Mouse (Mus musculus) ES-Bruce4 (cell line): ENCODE measurements at regions not wholly inside any gene's neighbourhood (a gene's known extent, or its start where the extent isn't known, plus 50 kb on each side); places are given as distances from the start of the nearest gene placed in this dataset.

Experiments used
- H3K27ac ChIP-seq: 2 replicates; pipeline ENCODE4 v1.5.1; 2012; ENCODE audit warnings: low read length, inconsistent platforms; ENCODE audit not compliant: insufficient read depth
- H3K27me3 ChIP-seq: 2 replicates; pipeline ENCODE4 v1.6.1; 2012; ENCODE audit warnings: mild to moderate bottlenecking, low read length, inconsistent platforms; ENCODE audit not compliant: control insufficient read depth, poor library complexity, insufficient read depth, severe bottlenecking
- H3K36me3 ChIP-seq: 2 replicates; pipeline ENCODE4 v1.6.1; 2012; ENCODE audit warnings: inconsistent platforms, mild to moderate bottlenecking, low read length, moderate library complexity; ENCODE audit not compliant: control insufficient read depth, poor library complexity, insufficient read depth, severe bottlenecking
- H3K4me1 ChIP-seq: one replicate; pipeline ENCODE4 v1.8.1; 2011; ENCODE audit warnings: low read length; ENCODE audit not compliant: control insufficient read depth, insufficient read depth
- H3K4me3 ChIP-seq: 2 replicates; pipeline ENCODE4 v1.5.1; 2011; ENCODE audit warnings: low read depth, mild to moderate bottlenecking, low read length
- H3K9ac ChIP-seq: 2 replicates; pipeline ENCODE4 v1.6.1; 2012; ENCODE audit warnings: low read depth, mild to moderate bottlenecking, inconsistent platforms; ENCODE audit not compliant: poor library complexity, severe bottlenecking
- H3K9me3 ChIP-seq: replicated peaks from 2 replicates; pipeline ENCODE4 v1.6.1; 2012; ENCODE audit warnings: mild to moderate bottlenecking, low read length, inconsistent platforms; ENCODE audit not compliant: control insufficient read depth, poor library complexity, insufficient read depth, severe bottlenecking
- CTCF ChIP-seq: IDR thresholded peaks from one replicate; pipeline ENCODE4 v1.8.1; 2011; ENCODE audit warnings: low read depth, low read length
- EP300 ChIP-seq: IDR thresholded peaks from 2 replicates; pipeline ENCODE4 v1.6.1; 2011; ENCODE audit warnings: low read depth, low read length; ENCODE audit not compliant: insufficient read depth
- POLR2A ChIP-seq: IDR thresholded peaks from one replicate; pipeline ENCODE4 v1.8.1; 2011; ENCODE audit warnings: low read length; ENCODE audit not compliant: insufficient read depth

DNA sequence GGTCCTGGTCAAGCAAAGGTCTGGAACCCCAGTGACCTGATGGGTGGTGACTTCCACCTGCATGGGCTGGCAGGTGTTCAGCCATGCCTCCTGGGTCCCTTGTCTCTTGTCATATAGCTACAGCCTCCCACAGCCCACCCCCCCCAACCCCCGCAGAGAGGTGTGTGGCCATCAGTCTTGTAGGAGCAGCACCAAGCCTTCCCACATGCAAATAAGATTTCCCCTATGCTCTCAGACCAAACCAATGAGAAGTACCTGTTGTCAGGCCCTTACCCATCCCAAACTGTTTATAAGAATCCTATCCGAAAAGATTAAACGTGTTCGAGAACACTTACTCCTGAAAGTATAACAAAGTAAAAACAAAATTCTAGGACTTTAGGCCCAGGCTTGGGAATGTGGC lies 114.8 kb upstream of the 2610301B20Rik start:
- no peaks in the 10 kb centered on the region for H3K4me1 ChIP-seq
- no peak overlapping the region for H3K4me3 ChIP-seq
- no peak overlapping the region for H3K9ac ChIP-seq
- H3K36me3 ChIP-seq = no peaks in the 10 kb centered on the region
- no peak overlapping the region for H3K27ac ChIP-seq
- no peaks in the 10 kb centered on the region; the same call in 1 of the 2 replicates for H3K27me3 ChIP-seq
- TF ChIP-seq POLR2A = no peak
- 0 out of 2 replicates have a peak, but pooled peaks cover 16% of the 10 kb centered on the region for H3K9me3 ChIP-seq

DNA sequence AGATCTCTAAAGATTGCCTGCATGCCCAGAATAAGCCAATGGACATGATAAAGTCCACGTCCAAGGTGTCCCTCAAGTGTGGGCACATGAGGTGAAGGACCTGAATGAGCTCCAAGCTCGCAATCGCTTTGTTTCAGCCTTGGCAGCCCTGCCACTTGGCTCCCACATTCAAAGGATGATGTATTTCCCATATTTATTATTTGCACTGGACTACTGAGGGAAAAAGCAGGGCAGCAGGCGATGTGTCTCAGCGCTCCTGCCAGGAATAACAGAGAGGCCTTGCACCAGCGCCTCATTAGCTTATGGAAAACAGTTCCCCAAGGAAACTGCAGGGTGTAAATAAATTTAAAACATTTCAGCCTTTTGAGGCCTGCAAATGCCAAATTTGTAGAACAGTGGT lies 106.6 kb upstream of the 2610301B20Rik start:
- Histone ChIP-seq H3K9me3 (no peaks in the 10 kb centered on the region), H3K27me3 (no peaks in the 10 kb centered on the region), H3K27ac (no peak overlapping the region), H3K4me3 (no peak overlapping the region), H3K36me3 (no peaks in the 10 kb centered on the region), H3K9ac (no peak overlapping the region), H3K4me1 (no peaks in the 10 kb centered on the region)
- TF ChIP-seq EP300 = no peak

DNA sequence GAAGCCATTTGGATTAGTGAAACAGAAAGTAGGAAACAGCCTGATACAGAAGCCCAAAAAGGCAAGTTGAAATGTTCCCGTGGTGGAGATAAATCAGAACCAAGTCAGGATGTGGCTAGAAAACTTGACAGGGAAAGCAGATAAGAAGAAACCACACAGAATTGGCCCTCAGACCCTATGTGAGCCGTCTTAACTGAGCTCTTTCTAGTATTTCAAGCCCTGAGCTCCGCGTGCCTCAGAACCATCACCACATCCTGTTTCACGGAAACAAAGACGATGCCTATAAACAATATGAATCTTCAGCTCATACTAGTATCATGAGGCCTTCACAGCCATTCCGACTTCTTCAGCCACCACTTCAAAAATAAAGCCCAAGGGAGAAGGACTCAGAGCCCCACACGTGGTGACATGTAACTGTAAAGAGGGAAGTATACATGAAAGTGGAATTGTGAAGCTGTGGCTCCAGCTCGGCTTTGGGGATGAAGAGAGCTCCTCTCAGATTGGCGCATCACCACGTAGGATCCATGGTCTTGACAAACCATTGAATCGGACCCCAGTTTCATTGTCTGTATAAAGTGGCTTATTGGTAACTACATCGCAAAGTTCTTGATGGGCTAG lies 104.2 kb upstream of the 2610301B20Rik start:
- Histone ChIP-seq H3K9me3 (no peaks in the 10 kb centered on the region), H3K4me3 (no peak overlapping the region), H3K27me3 (no peaks in the 10 kb centered on the region), H3K36me3 (no peaks in the 10 kb centered on the region), H3K4me1 (no peaks in the 10 kb centered on the region), H3K27ac (no peak overlapping the region), H3K9ac (no peak overlapping the region)
- TF ChIP-seq POLR2A = no peak
- TF ChIP-seq EP300 = no peak
- TF ChIP-seq CTCF = no peak

DNA sequence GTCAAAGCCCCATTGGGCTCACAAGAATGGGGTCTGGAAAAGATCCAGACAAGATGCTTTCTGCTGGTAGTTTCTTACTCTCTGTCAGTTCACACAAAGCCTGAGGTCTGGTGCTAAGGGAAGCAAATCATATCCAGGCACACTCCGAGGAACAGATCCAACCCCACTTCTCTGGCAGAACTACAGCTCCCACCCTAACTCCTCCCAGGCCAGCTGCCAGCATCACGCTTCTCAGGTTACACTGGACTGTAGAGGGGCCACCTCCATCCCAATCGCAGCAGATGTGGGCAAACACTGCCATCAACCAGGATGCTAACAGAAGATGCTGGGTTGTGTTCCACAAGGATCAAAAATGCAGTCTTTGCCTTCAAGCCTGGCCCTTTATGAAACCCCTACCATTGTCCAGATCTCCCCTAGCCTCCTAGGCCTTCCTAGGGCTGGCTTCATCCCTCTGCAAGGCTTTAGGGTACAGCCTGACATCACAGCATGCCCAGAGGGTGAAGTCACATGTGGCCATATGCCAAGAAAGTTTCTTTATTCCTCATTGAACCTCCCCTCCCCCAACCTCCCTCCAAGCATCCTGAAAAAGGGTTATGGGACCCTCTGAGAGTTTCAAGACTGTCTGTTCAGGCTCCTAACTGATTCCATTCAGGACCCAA lies 99.6 kb upstream of the 2610301B20Rik start:
- H3K4me3 ChIP-seq = no peak overlapping the region
- no peak for TF ChIP-seq EP300
- no peak for TF ChIP-seq POLR2A
- no peak for TF ChIP-seq CTCF
- no peaks in the 10 kb centered on the region; the same call in 1 of the 2 replicates for H3K27me3 ChIP-seq
- no peaks in the 10 kb centered on the region for H3K9me3 ChIP-seq
- H3K27ac ChIP-seq = no peak overlapping the region
- H3K4me1 ChIP-seq = no peaks in the 10 kb centered on the region
- no peaks in the 10 kb centered on the region for H3K36me3 ChIP-seq
- no peak overlapping the region for H3K9ac ChIP-seq

DNA sequence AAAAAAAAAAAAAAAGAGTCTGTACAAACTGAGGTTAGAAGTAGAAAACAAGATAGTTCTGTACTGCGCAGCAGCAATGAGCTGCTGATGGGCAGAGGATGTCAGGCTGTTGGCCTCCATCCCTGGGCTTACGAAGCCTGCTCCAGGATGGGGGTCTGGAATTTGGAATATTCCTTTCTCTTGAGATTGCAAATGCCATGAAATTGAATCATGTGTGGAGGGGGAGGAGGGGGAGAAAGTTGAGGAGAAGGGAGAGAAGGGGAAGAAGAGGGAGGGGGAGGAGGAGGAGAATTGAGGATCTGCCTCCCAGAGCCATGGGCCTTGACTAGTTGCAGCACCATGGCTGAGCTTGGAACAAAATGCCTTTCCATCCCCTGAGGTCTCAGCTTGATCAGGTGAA lies 87.6 kb upstream of the 2610301B20Rik start:
- Histone ChIP-seq H3K36me3 (no peaks in the 10 kb centered on the region), H3K9me3 (no peaks in the 10 kb centered on the region), H3K4me3 (no peak overlapping the region), H3K4me1 (no peaks in the 10 kb centered on the region), H3K27me3 (no peaks in the 10 kb centered on the region), H3K9ac (no peak overlapping the region), H3K27ac (no peak overlapping the region)
- TF ChIP-seq CTCF = no peak
- no peak for TF ChIP-seq EP300
- TF ChIP-seq POLR2A = no peak

DNA sequence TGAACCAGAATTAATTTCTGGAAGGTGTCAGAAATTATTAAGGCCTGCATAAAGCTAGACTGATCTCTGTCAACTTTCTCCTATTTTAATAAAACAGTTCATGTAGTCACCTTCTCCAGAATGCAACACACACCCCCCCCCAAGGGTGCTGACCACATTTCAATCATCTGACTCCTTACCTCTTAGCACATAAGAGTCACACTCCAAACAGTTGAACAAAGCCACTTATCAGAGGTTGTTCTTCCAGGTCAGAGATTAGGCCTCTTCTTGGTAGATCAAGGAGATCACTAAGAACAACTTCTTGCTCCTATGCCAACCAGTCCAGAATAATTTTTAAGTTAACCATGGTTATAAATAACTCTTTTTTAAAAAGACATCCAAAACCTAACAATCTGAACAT lies 86.0 kb upstream of the 2610301B20Rik start:
- H3K36me3 ChIP-seq = no peaks in the 10 kb centered on the region
- H3K27me3 ChIP-seq = no peaks in the 10 kb centered on the region
- no peak overlapping the region for H3K4me3 ChIP-seq
- no peak overlapping the region for H3K27ac ChIP-seq
- H3K9ac ChIP-seq = no peak overlapping the region
- no peaks in the 10 kb centered on the region for H3K4me1 ChIP-seq
- no peak for TF ChIP-seq CTCF
- no peak for TF ChIP-seq EP300
- no peak for TF ChIP-seq POLR2A
- no peaks in the 10 kb centered on the region for H3K9me3 ChIP-seq
